Mouse (Mus musculus): ENCODE results near the gene Akap8l. TPM values are rescaled to one million over a fixed set of nuclear protein-coding genes. Genes with fewer than 3 reads are reported as not detected.

The Akap8l gene
- polyA plus RNA-seq, 1 experiment = 87.0 TPM

DNA sequence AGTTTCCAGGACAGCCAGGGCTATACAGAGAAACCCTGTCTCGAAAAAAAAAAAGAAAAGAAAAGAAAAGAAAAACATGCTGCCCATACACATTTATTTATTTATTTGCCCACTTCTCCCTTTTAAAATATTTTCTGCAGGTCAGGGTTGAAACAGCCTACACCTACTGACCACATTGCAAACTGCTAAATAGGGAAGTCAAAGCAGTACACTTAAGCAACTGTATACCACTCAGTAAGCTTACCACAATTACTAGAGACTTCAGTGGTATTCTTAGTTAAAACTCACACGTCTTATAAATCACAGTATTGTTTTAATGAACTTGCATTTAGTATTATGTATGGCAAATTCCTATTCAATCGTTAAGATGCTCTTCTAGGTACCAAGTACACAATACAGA is 69.8 kb downstream of the Akap8l start:
- Histone ChIP-seq H3K27ac (ENCODE audit: insufficient read depth, low read depth, low read length) (no peak overlapping the region), H3K4me1 (ENCODE audit: control insufficient read depth, insufficient read depth, low read length) (peaks cover 30% of the 10 kb centered on the region), H3K4me3 (ENCODE audit: insufficient read depth, low read length) (no peak overlapping the region)
- no peak for TF ChIP-seq POLR2A (IDR thresholded peaks at IDR 0.05; ENCODE audit: borderline replicate concordance, low read depth, low read length)
- TF ChIP-seq CTCF (IDR thresholded peaks at IDR 0.05; ENCODE audit: low read depth, low read length) = no peak

DNA sequence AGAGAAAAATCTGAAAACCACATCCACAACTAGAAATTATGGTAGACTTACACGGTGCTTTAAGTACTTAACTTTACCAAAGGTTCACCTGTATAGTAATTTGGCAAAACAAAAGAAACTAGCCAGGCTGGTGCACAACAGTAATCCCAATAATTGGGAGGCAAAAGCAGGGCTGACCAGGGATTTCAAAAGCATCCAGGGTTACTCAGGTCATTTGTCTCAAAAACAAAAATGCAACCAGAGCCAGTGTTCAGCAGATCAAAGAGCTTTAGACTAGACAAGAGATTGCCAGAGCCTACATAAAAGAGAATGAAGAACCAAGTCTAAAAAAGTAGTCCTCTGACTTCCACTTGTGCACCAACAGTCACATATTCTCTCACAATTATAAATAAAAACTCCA is 73.2 kb downstream of the Akap8l start:
- Histone ChIP-seq H3K4me3 (ENCODE audit: insufficient read depth, low read length) (no peak overlapping the region), H3K27ac (ENCODE audit: insufficient read depth, low read depth, low read length) (no peak overlapping the region), H3K4me1 (ENCODE audit: control insufficient read depth, insufficient read depth, low read length) (peaks cover 35% of the 10 kb centered on the region)
- TF ChIP-seq CTCF (IDR thresholded peaks at IDR 0.05; ENCODE audit: low read depth, low read length) (no peak), POLR2A (IDR thresholded peaks at IDR 0.05; ENCODE audit: borderline replicate concordance, low read depth, low read length) (no peak)

DNA sequence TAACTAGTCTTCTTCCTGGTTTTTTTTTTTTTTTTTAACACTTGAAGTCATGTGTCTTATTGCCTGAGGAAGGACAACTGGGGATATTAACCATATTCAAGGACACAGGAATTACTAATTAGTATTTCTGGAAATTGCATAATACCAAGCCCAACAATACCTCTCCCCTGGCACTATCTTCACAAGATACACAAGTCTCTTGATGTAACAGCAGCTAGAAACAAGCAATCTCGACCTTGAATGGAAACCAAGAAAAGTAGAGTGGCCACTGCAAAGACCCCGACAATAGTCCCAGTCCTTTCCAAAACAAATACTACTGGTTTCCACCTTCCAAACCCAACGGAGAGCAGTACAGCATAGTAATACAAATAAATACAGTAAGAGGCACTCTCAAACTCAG is 74.8 kb downstream of the Akap8l start:
- H3K27ac ChIP-seq (ENCODE audit: insufficient read depth, low read depth, low read length) = peak overlapping the region; percentile 26; the same call in 1 of the 2 replicates
- no peak overlapping the region for H3K4me3 ChIP-seq (ENCODE audit: insufficient read depth, low read length)
- TF ChIP-seq POLR2A (IDR thresholded peaks at IDR 0.05; ENCODE audit: borderline replicate concordance, low read depth, low read length) = no peak
- no peak for TF ChIP-seq CTCF (IDR thresholded peaks at IDR 0.05; ENCODE audit: low read depth, low read length)
- H3K4me1 ChIP-seq (ENCODE audit: control insufficient read depth, insufficient read depth, low read length) = peaks cover 34% of the 10 kb centered on the region

Other genes with a start within 250 kb of the Akap8l start
- gene Notch3, start 183.8 kb downstream of the Akap8l start, polyA plus RNA-seq (2012; ENCODE audit: insufficient read depth, insufficient read length, missing spikeins) = 0.09 TPM in 1 of 2 replicates, not detected in the other
- gene Ephx3, start 161.1 kb downstream of the Akap8l start, polyA plus RNA-seq (2012; ENCODE audit: insufficient read depth, insufficient read length, missing spikeins) = not detected in 2 replicates
- gene Brd4, start 65.9 kb downstream of the Akap8l start, polyA plus RNA-seq (2012; ENCODE audit: insufficient read depth, insufficient read length, missing spikeins) = 72.2 and 88.2 TPM in 2 replicates
- 77.4 and 90.0 TPM in 2 replicates for gene Akap8, start 29.4 kb downstream of the Akap8l start, polyA plus RNA-seq (2012; ENCODE audit: insufficient read depth, insufficient read length, missing spikeins)
- gene Wiz, start 38.8 kb upstream of the Akap8l start, polyA plus RNA-seq (2012; ENCODE audit: insufficient read depth, insufficient read length, missing spikeins) = 19.3 and 24.2 TPM in 2 replicates
- gene Rasal3, start 53.0 kb upstream of the Akap8l start, polyA plus RNA-seq (2012; ENCODE audit: insufficient read depth, insufficient read length, missing spikeins) = 26.6 and 31.3 TPM in 2 replicates
- gene Pglyrp2, start 73.6 kb upstream of the Akap8l start, polyA plus RNA-seq (2012; ENCODE audit: insufficient read depth, insufficient read length, missing spikeins) = not detected in 2 replicates
- not detected in 2 replicates for gene Cyp4f39, start 102.1 kb upstream of the Akap8l start, polyA plus RNA-seq (2012; ENCODE audit: insufficient read depth, insufficient read length, missing spikeins)
- 2.2 and 3.5 TPM in 2 replicates for gene Cyp4f17, start 155.4 kb upstream of the Akap8l start, polyA plus RNA-seq (2012; ENCODE audit: insufficient read depth, insufficient read length, missing spikeins)
- 52.2 and 53.6 TPM in 2 replicates for gene Cyp4f16, start 186.0 kb upstream of the Akap8l start, polyA plus RNA-seq (2012; ENCODE audit: insufficient read depth, insufficient read length, missing spikeins)

All from bone marrow macrophage, adult 2 months (primary cell).